Mouse (Mus musculus) thymus, adult 2 months (tissue): ENCODE results near the gene Pfkm. TPM values are rescaled to one million over a fixed set of nuclear protein-coding genes. Genes with fewer than 3 reads are reported as not detected.

ENCODE experiments used
- DNase-seq: peaks from one replicate; pipeline ENCODE4 v3.0.0; 2021
- H3K27ac ChIP-seq: fragments of 200-500 bp; 2 replicates; pipeline ENCODE4 v1.5.1; 2012; ENCODE audit warnings: low read length, control low read depth; ENCODE audit not compliant: control insufficient read depth, insufficient read depth
- H3K27me3 ChIP-seq: fragments of 200-500 bp; 2 replicates; pipeline ENCODE4 v1.6.1; 2012; ENCODE audit warnings: mild to moderate bottlenecking, low read length, moderate library complexity, mixed read lengths; ENCODE audit not compliant: control insufficient read depth, insufficient read depth
- H3K36me3 ChIP-seq: fragments of 200-500 bp; 2 replicates; pipeline ENCODE4 v1.6.1; 2012; ENCODE audit warnings: mild to moderate bottlenecking, low read length, moderate library complexity; ENCODE audit not compliant: control insufficient read depth, insufficient read depth
- H3K4me1 ChIP-seq: fragments of 200-500 bp; replicated peaks from 2 replicates; pipeline ENCODE4 v1.6.1; 2012; ENCODE audit warnings: low read length; ENCODE audit not compliant: control insufficient read depth, insufficient read depth
- H3K4me3 ChIP-seq: fragments of 200-500 bp; 2 replicates; pipeline ENCODE4 v1.5.1; 2012; ENCODE audit warnings: mild to moderate bottlenecking, low read length, control low read depth, moderate library complexity; ENCODE audit not compliant: control insufficient read depth, insufficient read depth
- CTCF ChIP-seq: fragments of 200-500 bp; IDR thresholded peaks from 2 replicates; pipeline ENCODE4 v1.5.1; 2012; ENCODE audit warnings: mild to moderate bottlenecking, control low read depth, low read length, moderate library complexity, borderline replicate concordance; ENCODE audit not compliant: control insufficient read depth, poor library complexity, insufficient read depth; ENCODE audit errors: extremely low read depth
- POLR2A ChIP-seq: fragments of 200-500 bp; IDR thresholded peaks from 2 replicates; pipeline ENCODE4 v1.6.1; 2012; ENCODE audit warnings: mild to moderate bottlenecking, low read length, control low read depth, moderate library complexity; ENCODE audit not compliant: control insufficient read depth, poor library complexity, insufficient read depth; ENCODE audit errors: extremely low read depth
- WGBS: fragments of 180-500 bp; shearing (Covaris S2); methylation state at CpG from one replicate; pipeline ENCODE4 v1.1.7; 2018; 5-methylcytosine and 5-hydroxymethylcytosine counted together
- polyA plus RNA-seq: library from polyadenylated mRNA; depleted of rRNA; stranded (reverse); fragments of >200 nt; gene quantifications from 2 replicates; pipeline ENCODE4 v1.2.3, GENCODE M21; 2012

Pfkm gene
- polyA plus RNA-seq, 1 experiment: 44.9 TPM

DNA sequence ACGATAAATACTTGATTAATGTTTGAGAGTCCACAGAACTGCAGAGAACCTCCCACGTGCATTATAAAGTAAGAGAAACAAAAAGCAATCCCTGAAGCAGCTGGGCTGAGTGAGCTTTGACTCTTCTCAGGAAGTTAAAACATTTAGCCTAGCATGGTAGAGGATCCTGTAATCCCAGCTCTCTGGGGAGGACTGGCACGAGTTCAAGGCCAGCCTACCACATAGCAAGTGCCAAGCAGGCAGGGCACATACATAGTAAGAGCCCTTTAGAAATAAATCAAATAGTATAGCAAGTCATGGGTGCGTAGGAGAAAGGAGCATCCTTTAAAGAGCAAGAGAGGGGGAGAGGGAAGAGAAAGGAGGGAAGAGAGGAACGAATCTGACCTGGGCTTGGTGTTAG, 26.5 kb upstream of the Pfkm start:
- Histone ChIP-seq H3K4me3 (no peak overlapping the region), H3K27me3 (no peaks in the 10 kb centered on the region), H3K36me3 (peaks cover 60% of the 10 kb centered on the region), H3K27ac (peak overlapping the region; percentile 97), H3K4me1 (peaks cover 22% of the 10 kb centered on the region)
- DNase-seq: no peak
- no peak for TF ChIP-seq CTCF
- TF ChIP-seq POLR2A: no peak
- 92% methylated on average over 5 of the region's 5 CpGs for WGBS

DNA sequence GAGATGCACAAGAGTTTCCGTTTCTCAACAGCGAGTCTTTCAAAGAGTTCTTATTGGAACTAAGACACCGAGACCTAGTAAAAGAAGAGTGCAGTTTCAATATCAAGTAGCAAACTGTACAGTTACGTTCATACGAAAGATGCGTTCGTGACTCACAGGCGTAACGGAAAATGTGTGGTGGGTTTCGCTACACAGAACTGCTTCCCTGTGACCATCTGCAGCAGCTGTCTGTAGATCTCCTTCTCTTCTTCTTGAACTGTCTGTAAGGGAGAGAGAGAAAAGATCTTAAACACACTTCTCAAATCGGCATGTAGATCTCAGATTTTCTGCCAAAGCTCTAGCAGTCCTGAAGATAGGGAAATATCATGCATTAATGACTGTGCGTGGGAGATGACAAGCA, 25.8 kb upstream of the Pfkm start:
- no peak for TF ChIP-seq POLR2A
- no peak for TF ChIP-seq CTCF
- peaks cover 22% of the 10 kb centered on the region for H3K4me1 ChIP-seq
- H3K27ac ChIP-seq: peak overlapping the region; percentile 97
- H3K36me3 ChIP-seq: peaks cover 54% of the 10 kb centered on the region
- no peaks in the 10 kb centered on the region for H3K27me3 ChIP-seq
- no peak overlapping the region for H3K4me3 ChIP-seq
- DNase-seq: peak; percentile 44
- WGBS: 73% methylated on average over 12 of the region's 12 CpGs

DNA sequence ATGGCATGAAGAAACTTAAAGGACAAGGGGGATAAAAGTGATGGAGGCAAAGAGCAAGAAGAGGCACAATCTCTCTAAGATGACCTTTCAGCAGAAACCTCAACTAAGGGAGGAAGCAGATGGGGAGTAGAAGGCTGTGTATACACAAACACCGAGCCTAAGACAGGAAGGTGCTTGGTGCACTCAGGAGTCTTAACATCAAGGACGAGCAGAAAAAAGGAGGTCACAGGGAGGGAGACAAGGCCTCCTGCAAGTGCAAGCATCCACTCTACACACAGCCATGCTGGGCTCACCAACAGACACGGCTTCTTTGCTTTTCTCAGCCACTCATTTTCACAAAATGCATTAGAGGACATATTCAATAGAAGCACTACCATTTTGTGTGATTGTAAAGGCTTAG, 24.9 kb upstream of the Pfkm start:
- peaks cover 22% of the 10 kb centered on the region for H3K4me1 ChIP-seq
- 16% methylated on average over 3 of the region's 3 CpGs for WGBS
- TF ChIP-seq CTCF (no peak), POLR2A (peak; percentile 25; the same call in 1 of the 2 replicates)
- peaks cover 53% of the 10 kb centered on the region for H3K36me3 ChIP-seq
- H3K4me3 ChIP-seq: no peak overlapping the region
- H3K27me3 ChIP-seq: no peaks in the 10 kb centered on the region
- peak; percentile 60 for DNase-seq
- peak overlapping the region; percentile 94 for H3K27ac ChIP-seq

DNA sequence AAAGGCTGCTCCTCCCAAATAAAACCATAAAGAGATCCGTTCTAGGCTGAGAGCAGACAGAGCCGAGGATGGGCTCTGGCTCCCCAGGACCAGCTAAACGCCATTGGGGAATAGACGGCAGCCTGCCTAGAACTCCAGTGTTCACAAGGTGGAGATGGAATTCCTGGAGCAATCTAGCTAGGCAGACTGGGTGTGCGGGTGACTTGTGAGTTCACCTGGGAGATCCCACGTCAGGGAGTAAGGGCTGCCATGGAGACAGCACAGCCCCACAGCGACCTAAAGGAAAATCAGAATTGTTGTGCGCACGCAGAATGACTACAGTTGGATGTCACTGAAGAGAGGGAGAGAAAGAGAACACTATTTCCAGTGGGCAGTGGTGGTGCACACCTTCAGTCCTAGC, 23.9 kb upstream of the Pfkm start:
- peaks cover 49% of the 10 kb centered on the region for H3K36me3 ChIP-seq
- H3K27me3 ChIP-seq: no peaks in the 10 kb centered on the region
- DNase-seq: peak; percentile 10
- WGBS: 97% methylated on average over 9 of the region's 9 CpGs
- TF ChIP-seq POLR2A: no peak
- H3K27ac ChIP-seq: peak overlapping the region; percentile 94
- peaks cover 22% of the 10 kb centered on the region for H3K4me1 ChIP-seq
- H3K4me3 ChIP-seq: no peak overlapping the region

DNA sequence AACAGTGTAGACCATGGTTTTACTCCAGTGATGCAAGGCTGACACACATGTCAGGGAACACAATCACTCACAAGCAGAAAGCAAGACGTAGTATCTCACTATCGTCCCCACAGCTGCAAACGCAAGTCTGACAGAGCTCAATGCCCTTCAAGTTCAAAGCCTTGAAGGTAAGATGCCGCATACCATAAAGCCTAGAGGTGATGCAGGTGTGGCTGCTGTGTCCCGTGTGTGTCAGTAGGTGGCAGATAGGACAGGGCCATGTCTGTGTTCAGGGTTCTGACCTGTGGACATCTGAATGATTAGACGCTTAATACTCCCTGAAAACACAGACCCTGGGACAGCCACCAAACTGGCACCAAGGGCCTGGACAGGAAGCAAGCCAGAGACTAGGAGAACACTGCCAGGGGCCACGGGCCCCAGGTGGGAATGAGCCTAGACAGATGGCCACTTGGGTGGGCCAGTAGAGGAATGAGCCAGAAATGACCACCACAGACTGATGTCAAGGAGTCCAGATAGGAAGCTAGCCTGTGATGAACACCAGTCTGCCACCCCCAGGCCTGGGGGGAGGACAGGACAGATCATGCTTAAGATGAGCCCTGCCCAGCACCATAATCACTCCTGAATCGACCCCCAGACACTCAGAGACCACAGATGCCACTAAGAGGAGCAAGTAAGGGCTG, 22.7 kb upstream of the Pfkm start:
- H3K4me1 ChIP-seq: peaks cover 22% of the 10 kb centered on the region
- H3K36me3 ChIP-seq: peaks cover 46% of the 10 kb centered on the region
- no peak for TF ChIP-seq POLR2A
- TF ChIP-seq CTCF: no peak
- no peak overlapping the region for H3K4me3 ChIP-seq
- H3K27ac ChIP-seq: peak overlapping the region; percentile 26; the same call in 1 of the 2 replicates
- DNase-seq: peak; percentile 51
- H3K27me3 ChIP-seq: no peaks in the 10 kb centered on the region
- 67% methylated on average over 8 of the region's 8 CpGs for WGBS

DNA sequence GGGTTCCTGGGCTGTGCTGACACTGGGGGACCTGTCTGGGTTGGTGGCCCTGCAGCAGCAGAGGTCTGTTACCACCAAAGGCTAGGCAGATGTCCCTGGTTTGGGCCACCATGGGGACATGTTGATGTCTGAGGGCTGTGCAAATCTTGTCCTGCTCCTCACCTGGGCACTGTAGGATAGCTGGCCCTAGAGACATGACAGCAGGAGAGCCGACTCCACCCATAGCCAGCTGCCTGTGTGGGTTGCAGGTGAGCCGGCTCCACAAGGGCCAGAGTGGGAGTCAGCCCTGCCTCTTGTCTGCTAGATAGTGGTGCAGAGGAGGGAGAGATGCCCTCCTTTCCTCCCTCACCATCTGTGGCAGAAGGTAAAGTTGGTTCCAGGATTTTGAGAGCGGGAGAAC, 22.0 kb upstream of the Pfkm start:
- peaks cover 47% of the 10 kb centered on the region for H3K36me3 ChIP-seq

DNA sequence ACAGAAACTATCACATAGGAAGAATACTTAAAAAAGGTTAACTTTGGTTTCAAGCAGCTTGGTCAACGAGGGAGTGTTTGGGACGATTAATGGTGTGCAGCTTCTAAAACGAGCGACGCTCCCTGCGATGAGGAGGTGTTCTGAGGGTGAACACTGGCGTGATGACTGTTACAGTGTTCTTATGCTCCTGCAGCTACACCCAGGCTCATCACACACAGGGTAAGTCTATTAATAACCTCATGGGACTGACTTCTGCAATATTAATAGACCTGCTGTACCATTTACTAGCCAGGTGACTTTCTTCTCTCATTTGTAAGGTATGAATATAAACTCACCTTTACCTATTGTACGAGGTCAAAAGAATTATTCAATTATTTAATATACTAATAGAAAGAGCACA, 17.9 kb upstream of the Pfkm start:
- Histone ChIP-seq H3K4me1 (peaks cover 5% of the 10 kb centered on the region), H3K36me3 (peaks cover 66% of the 10 kb centered on the region), H3K4me3 (no peak overlapping the region), H3K27ac (no peak overlapping the region), H3K27me3 (no peaks in the 10 kb centered on the region)
- TF ChIP-seq POLR2A (no peak), CTCF (no peak)
- DNase-seq: no peak
- 96% methylated on average over 8 of the region's 8 CpGs for WGBS

More for the DNA sequence above, 22.0 kb upstream of the Pfkm start:
- WGBS: 95% methylated on average over 3 of the region's 3 CpGs
- TF ChIP-seq POLR2A (no peak), CTCF (no peak)
- DNase-seq: no peak
- no peak overlapping the region for H3K27ac ChIP-seq
- H3K4me1 ChIP-seq: peaks cover 22% of the 10 kb centered on the region
- no peak overlapping the region for H3K4me3 ChIP-seq
- H3K27me3 ChIP-seq: no peaks in the 10 kb centered on the region
